Mouse (Mus musculus): ENCODE results near the gene Elmo1.

GRCm38 (mm10) chr13:20134395-20135225 is 44.2 kb downstream of the Elmo1 start:
- TF ChIP-seq CTCF (IDR thresholded peaks at IDR 0.05; ENCODE audit: low read depth, low read length) (no peak), EP300 (IDR thresholded peaks at IDR 0.05; ENCODE audit: insufficient read depth, low read depth, low read length) (no peak)

All from ES-Bruce4 (cell line).